Mouse (Mus musculus) intestine, postnatal 0 days (tissue): Measurements from ENCODE around the gene Hectd2. TPM values are rescaled to one million over a fixed set of nuclear protein-coding genes. Genes with fewer than 3 reads are reported as not detected.
A peak's percentile ranks its signal among the peaks of the same experiment; 100 is the strongest.

Experiments used
- ATAC-seq: fragments of 200-750 bp; cut with Nextera tagmentation; 2 replicates; pipeline ENCODE4 v1.8.0; 2017; ENCODE audit warnings: mild to moderate bottlenecking, moderate TSS enrichment, moderate library complexity
- H3K27ac ChIP-seq: fragments of 300-500 bp; sonication (generic); 2 replicates; pipeline ENCODE4 v1.5.1; 2014; ENCODE audit warnings: mild to moderate bottlenecking, low read depth, low read length, moderate library complexity
- H3K27me3 ChIP-seq: fragments of 300-500 bp; sonication (generic); replicated peaks from 2 replicates; pipeline ENCODE4 v1.6.1; 2014; ENCODE audit warnings: low read length, mixed read lengths; ENCODE audit not compliant: control insufficient read depth, insufficient read depth
- H3K36me3 ChIP-seq: fragments of 300-500 bp; sonication (generic); 2 replicates; pipeline ENCODE4 v1.6.1; 2014; ENCODE audit warnings: mild to moderate bottlenecking, moderate library complexity; ENCODE audit not compliant: control insufficient read depth, insufficient read depth
- H3K4me1 ChIP-seq: fragments of 300-500 bp; sonication (generic); replicated peaks from 2 replicates; pipeline ENCODE4 v1.6.1; 2014; ENCODE audit warnings: antibody characterized with exemption, low read length, mixed read lengths; ENCODE audit not compliant: control insufficient read depth, insufficient read depth
- H3K4me2 ChIP-seq: fragments of 300-500 bp; sonication (generic); replicated peaks from 2 replicates; pipeline ENCODE4 v1.6.1; 2014; ENCODE audit warnings: low read depth, mild to moderate bottlenecking, moderate library complexity
- H3K4me3 ChIP-seq: fragments of 300-500 bp; sonication (generic); 2 replicates; pipeline ENCODE4 v1.5.1; 2014; ENCODE audit warnings: low read depth, low read length
- H3K9ac ChIP-seq: fragments of 300-500 bp; sonication (generic); 2 replicates; pipeline ENCODE4 v1.6.1; 2014; ENCODE audit warnings: mild to moderate bottlenecking, low read depth, low read length
- H3K9me3 ChIP-seq: fragments of 300-500 bp; sonication (generic); 2 replicates; pipeline ENCODE4 v1.6.1; 2016; ENCODE audit warnings: mixed run types; ENCODE audit not compliant: control insufficient read depth
- CTCF ChIP-seq: sonication (generic); IDR thresholded peaks from 2 replicates; pipeline ENCODE4 v1.5.1; 2016; ENCODE audit warnings: low read depth, mild to moderate bottlenecking, control low read depth, antibody characterized with exemption, moderate library complexity
- WGBS: fragments of 180-500 bp; shearing (Covaris S2); extraction: QIAGEN DNeasy Blood & Tissue Kit; methylation state at CpG from one replicate; pipeline ENCODE4 v1.1.7; 2014; 5-methylcytosine and 5-hydroxymethylcytosine counted together
- polyA plus RNA-seq: library from polyadenylated mRNA; unstranded; fragments of >200 nt; fragmentation: Nextera tagmentation; extraction: Ambion mirVana; gene quantifications from 2 replicates; pipeline ENCODE4 v1.2.1, GENCODE M21; 2015

Hectd2 gene
- polyA plus RNA-seq, 1 experiment from 2014 or later = 1.0 TPM

DNA sequence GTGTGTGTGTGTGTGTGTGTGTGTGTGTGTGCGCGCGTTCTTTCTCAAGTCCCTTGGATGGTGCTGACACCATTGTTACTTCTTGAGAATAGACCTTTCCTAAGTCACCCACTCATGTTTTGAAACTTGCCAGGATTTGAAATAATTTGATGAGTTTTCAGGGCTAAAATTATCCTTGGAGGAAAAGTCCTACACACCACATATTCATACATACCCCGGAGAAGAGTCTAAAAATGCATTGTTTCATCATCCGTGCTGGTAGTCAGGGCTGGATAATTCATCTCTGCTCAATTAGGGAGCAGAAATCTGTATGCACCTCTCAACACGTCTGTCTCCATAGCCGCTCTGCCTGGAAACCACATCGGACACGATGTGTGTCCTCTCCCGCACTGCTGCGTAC, 17.5 kb upstream of the Hectd2 start:
- H3K36me3 ChIP-seq = no peaks in the 10 kb centered on the region
- no peak overlapping the region for H3K4me2 ChIP-seq
- 80% methylated on average over 11 of the region's 11 CpGs for WGBS
- TF ChIP-seq CTCF = no peak
- no peak overlapping the region for H3K9ac ChIP-seq
- no peaks in the 10 kb centered on the region; the same call in 1 of the 2 replicates for H3K27me3 ChIP-seq
- H3K9me3 ChIP-seq = no peaks in the 10 kb centered on the region
- ATAC-seq = no peak
- no peaks in the 10 kb centered on the region for H3K4me1 ChIP-seq
- no peak overlapping the region for H3K4me3 ChIP-seq
- H3K27ac ChIP-seq = no peak overlapping the region

DNA sequence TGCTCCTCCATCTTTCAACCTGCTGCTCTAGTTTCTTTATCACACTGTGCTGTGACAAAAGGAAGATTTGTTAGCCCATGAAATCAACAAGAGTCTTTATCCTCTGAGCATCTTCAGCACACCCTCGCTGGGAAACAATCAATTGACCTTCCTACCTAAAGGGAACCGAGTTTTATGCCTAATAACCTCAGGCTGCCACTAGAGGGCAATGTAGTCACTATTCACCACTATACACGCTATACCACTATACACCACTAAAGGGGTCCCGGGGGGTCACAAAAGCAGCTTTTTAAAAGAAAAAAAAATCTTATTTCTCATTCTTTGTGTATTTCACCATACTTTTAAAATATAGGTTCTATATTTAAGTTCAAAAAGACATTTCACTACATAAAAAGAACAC, 15.9 kb upstream of the Hectd2 start:
- H3K4me1 ChIP-seq = no peaks in the 10 kb centered on the region
- H3K4me2 ChIP-seq = no peak overlapping the region
- no peak for ATAC-seq
- no peak overlapping the region for H3K9ac ChIP-seq
- H3K27ac ChIP-seq = no peak overlapping the region
- peak; percentile 82 for TF ChIP-seq CTCF
- no peak overlapping the region for H3K4me3 ChIP-seq
- no peaks in the 10 kb centered on the region; the same call in 1 of the 2 replicates for H3K27me3 ChIP-seq
- no peaks in the 10 kb centered on the region for H3K36me3 ChIP-seq
- 8% methylated on average over 4 of the region's 4 CpGs for WGBS
- no peaks in the 10 kb centered on the region for H3K9me3 ChIP-seq

DNA sequence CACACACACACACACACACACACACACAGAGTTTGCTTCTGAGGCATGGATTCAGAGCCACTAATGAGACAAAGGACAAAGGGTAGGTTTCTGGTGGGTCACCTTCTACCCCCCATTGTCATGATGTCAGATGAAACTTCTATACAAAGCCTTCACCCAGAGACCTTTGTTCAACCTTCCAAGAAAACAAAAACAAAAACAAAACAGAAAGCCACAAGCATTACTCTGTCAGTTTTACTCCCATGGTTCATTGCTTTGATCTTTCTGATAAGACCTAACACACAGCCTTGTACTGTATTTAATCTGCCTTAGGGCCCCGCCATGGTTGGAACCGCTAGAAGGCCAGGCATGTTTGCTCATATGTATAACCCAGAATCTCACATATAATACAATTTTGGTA, 15.1 kb upstream of the Hectd2 start:
- Histone ChIP-seq H3K4me3 (no peak overlapping the region), H3K4me2 (no peak overlapping the region), H3K4me1 (no peaks in the 10 kb centered on the region), H3K9ac (no peak overlapping the region), H3K27ac (no peak overlapping the region), H3K9me3 (no peaks in the 10 kb centered on the region), H3K36me3 (no peaks in the 10 kb centered on the region), H3K27me3 (no peaks in the 10 kb centered on the region; the same call in 1 of the 2 replicates)
- ATAC-seq = no peak
- 100% methylated on average over 2 of the region's 2 CpGs for WGBS
- no peak for TF ChIP-seq CTCF

DNA sequence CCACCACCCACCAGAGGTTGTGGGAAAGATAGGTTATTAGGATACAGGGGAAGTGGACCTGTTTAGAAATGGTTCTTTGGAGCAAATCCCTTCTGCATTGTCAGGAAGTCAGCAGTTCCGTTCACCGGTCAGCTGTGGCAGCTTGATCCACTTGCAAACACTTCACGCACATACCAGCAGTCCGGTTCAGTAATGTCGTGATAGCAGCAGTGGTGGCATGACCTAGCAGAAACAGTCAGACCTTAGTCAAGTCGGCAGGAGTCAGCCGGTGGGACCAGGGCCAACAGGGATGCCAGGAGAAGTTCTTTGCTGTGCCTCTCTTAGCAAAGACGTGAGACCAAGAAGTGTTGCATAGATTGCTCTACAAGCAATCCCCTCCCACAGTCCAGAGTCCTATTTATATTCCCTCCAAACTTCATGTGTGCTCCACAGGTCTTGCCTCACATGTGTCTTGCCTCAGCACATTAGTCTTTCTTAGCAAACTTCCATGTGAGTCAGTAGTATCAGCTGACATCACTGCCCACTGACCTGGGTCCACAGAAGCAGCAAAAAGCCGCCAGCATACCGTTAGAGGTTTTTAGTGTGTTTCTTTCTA, 14.3 kb upstream of the Hectd2 start:
- Histone ChIP-seq H3K27me3 (no peaks in the 10 kb centered on the region; the same call in 1 of the 2 replicates), H3K4me1 (no peaks in the 10 kb centered on the region), H3K9me3 (no peaks in the 10 kb centered on the region), H3K4me2 (no peak overlapping the region), H3K27ac (no peak overlapping the region), H3K4me3 (no peak overlapping the region), H3K36me3 (no peaks in the 10 kb centered on the region), H3K9ac (no peak overlapping the region)
- no peak for TF ChIP-seq CTCF
- no peak for ATAC-seq
- 50% methylated on average over 10 of the region's 10 CpGs for WGBS

DNA sequence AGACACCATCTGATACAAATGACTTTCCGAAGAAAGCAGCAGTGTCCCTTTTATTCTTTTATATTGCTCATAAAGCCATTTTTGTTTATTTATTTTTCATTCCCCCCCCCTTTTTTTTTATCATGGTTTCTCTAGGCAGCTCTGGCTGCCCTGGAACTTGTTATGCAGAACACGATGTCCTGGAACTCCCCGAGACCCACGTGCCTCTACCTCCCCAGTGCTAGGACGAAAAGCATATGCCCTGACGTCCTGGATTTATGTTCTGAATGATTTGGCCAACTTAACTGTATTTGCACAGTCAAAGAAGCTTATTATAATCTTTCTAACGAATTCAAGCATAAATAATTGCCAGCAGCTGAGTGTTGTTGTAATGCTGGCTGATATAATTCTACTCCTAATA, 13.7 kb upstream of the Hectd2 start:
- Histone ChIP-seq H3K4me2 (no peak overlapping the region), H3K36me3 (no peaks in the 10 kb centered on the region), H3K9me3 (no peaks in the 10 kb centered on the region), H3K4me3 (no peak overlapping the region), H3K27me3 (no peaks in the 10 kb centered on the region; the same call in 1 of the 2 replicates), H3K9ac (no peak overlapping the region), H3K4me1 (no peaks in the 10 kb centered on the region), H3K27ac (no peak overlapping the region)
- TF ChIP-seq CTCF = no peak
- 65% methylated on average over 7 of the region's 7 CpGs for WGBS
- ATAC-seq = no peak

DNA sequence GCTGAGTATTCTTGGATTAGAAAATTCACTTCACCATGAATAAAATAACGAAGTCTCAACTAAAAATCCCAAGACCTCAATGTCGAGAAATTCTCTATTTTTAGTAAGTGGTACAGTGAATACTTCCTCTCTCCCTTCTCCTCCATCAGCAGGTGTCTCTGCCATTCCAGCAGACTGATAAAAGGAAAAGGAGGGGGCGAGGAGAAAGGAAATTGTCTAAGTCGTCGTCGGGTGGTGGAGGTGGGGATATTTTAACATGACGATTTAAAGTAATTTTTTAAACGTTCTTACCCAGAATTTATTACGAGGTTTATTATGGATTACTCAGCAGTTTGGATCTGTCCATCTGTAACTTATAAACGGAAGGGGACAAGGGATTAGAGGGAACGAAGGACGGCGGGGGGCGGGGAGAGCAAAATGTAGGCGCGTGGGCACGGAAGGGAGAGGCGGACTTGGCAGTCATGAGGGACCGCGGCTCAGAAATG, 836 bp upstream of the Hectd2 start:
- Histone ChIP-seq H3K27me3 (peaks cover 3% of the 10 kb centered on the region; the same call in 1 of the 2 replicates), H3K36me3 (no peaks in the 10 kb centered on the region), H3K4me2 (peak overlapping the region; percentile 96), H3K9me3 (no peaks in the 10 kb centered on the region), H3K27ac (no peak overlapping the region), H3K4me1 (no peaks in the 10 kb centered on the region), H3K4me3 (peak overlapping the region; percentile 77), H3K9ac (no peak overlapping the region)
- no peak for TF ChIP-seq CTCF
- WGBS = 4% methylated on average over 20 of the region's 20 CpGs
- ATAC-seq = no peak
